14 mouse cellular contexts compared by ENCODE assay signal in the genomic region with DNA sequence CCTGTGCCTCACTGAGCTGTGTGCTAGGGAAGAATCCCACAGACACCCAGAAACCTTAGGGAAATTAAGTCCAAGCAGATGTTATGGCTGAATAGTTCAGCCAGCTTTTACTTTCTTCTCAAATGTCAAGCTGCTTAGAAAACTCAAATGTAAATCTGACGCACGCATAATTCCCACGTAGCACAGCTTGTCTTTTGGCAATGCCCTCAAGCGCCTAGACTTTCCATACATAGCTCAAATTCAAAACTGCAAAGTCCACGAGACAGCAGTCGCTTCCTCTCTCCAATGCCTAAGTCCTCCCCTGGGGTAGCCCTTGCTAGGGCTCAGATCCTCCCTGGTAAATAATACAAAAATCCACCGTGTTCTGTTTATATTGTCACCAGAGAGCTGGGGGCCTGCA.
"Had no signal": no experiment of that assay in that cellular context is flagged by ENCODE, and none has a peak within 500 bp of the region (broad histone marks: within the 10 kb centered on the region; RNA-seq: fewer than 3 reads in every experiment).

No protein-coding gene starts in this region.

- DNase-seq: kidney, adult 9 months; kidney, postnatal 14 days; kidney, postnatal 4 days; left cerebral cortex, postnatal 4 days; liver, embryonic 13.5 days; lung, adult 2 months; lung, postnatal 14 days; lung, postnatal 4 days; thymus, adult 18-20 months; thymus, postnatal 36 days had no signal

- H3K4me2 ChIP-seq: limb, embryonic 13.5 days; liver, embryonic 13.5 days; midbrain, embryonic 12.5 days had no signal

- H3K27me3 ChIP-seq: limb, embryonic 13.5 days; liver, embryonic 13.5 days; midbrain, embryonic 12.5 days had no signal

- H3K9ac ChIP-seq: limb, embryonic 13.5 days; liver, embryonic 13.5 days; midbrain, embryonic 12.5 days had no signal

- H3K27ac ChIP-seq: limb, embryonic 13.5 days; liver, embryonic 13.5 days; midbrain, embryonic 12.5 days had no signal

- H3K4me1 ChIP-seq: limb, embryonic 13.5 days; liver, embryonic 13.5 days; midbrain, embryonic 12.5 days had no signal

- H3K9me3 ChIP-seq: limb, embryonic 13.5 days; liver, embryonic 13.5 days; midbrain, embryonic 12.5 days had no signal

- H3K4me3 ChIP-seq: limb, embryonic 13.5 days; liver, embryonic 13.5 days; midbrain, embryonic 12.5 days; myocyte had no signal

- ATAC-seq: midbrain, embryonic 16.5 days had no signal

- H3K36me3 ChIP-seq: limb, embryonic 13.5 days; liver, embryonic 13.5 days; midbrain, embryonic 12.5 days had no signal
